Mouse (Mus musculus): ENCODE data around the gene Stam.
"Not testable (repeated sequence)": the region's sequence is repeated elsewhere in the genome, so short reads cannot be mapped to it uniquely, and the experiment has no call there.

Gene Stam

GRCm38 (mm10) chr2:14191601-14192000 is 117.7 kb downstream of the Stam start:
- DNase-seq (ENCODE audit: low read depth, low spot score), result no peak

GRCm38 (mm10) chr2:14192046-14192445 is 118.1 kb downstream of the Stam start:
- no peak for DNase-seq (ENCODE audit: low read depth, low spot score)

- not testable (repeated sequence) for DNase-seq (ENCODE audit: low read depth, low spot score)
These were observed 124.5 kb downstream of the Stam start for GRCm38 (mm10) chr2:14198325-14198903.
